Mouse (Mus musculus): ENCODE results near the gene Gm10376. TPM values are rescaled to one million over a fixed set of nuclear protein-coding genes. Genes with fewer than 3 reads are reported as not detected.

Gene Gm10376
- not detected for polyA plus RNA-seq (2012; fragmentation: generic; extraction: Trizol)

GRCm38 (mm10) chr14:43015528-43015927 is at the start of gene Gm10376:
Gene Gm10376 (minus strand): TSS chr14:43015628.

GRCm38 (mm10) chr14:42993524-42993923 is 21.9 kb downstream of the Gm10376 start, which contains the start of gene Gm8082:
Gene Gm8082 (minus strand): TSS chr14:42993624.

Other genes starting within 250 kb of the Gm10376 start
- not detected for gene Gm3015, start 246.8 kb downstream of the Gm10376 start, polyA plus RNA-seq (2012; fragmentation: generic; extraction: Trizol)
- gene Gm10377, start 217.6 kb downstream of the Gm10376 start, polyA plus RNA-seq (2012; fragmentation: generic; extraction: Trizol): not detected
- not detected for gene Gm21977, start 162.2 kb downstream of the Gm10376 start, polyA plus RNA-seq (2012; fragmentation: generic; extraction: Trizol)
- not detected for gene Gm8082, start 22.0 kb downstream of the Gm10376 start, polyA plus RNA-seq (2012; fragmentation: generic; extraction: Trizol)
- not detected for gene Gm8094, start 61.0 kb upstream of the Gm10376 start, polyA plus RNA-seq (2012; fragmentation: generic; extraction: Trizol)
- under 1 TPM in 1 of 2 experiments, not detected in 1; 0.05 TPM for gene Gm8104, start 85.0 kb upstream of the Gm10376 start, polyA plus RNA-seq (2012; fragmentation: generic; extraction: Trizol)
- gene Gm7233, start 164.2 kb upstream of the Gm10376 start, polyA plus RNA-seq (2012; fragmentation: generic; extraction: Trizol): not detected
- gene Gm8122, start 219.7 kb upstream of the Gm10376 start, polyA plus RNA-seq (2012; fragmentation: generic; extraction: Trizol): not detected
- gene Gm8126, start 243.0 kb upstream of the Gm10376 start, polyA plus RNA-seq (2012; fragmentation: generic; extraction: Trizol): under 1 TPM in 1 of 2 experiments, not detected in 1; 0.05 TPM

Data from C3H10T1/2 (cell line).